Mouse (Mus musculus) embryonic fibroblast, embryonic 13.5 days (primary cell): ENCODE data around the gene Cpeb4.

Experiments used
- CTCF ChIP-seq: IDR thresholded peaks from 2 replicates; pipeline ENCODE4 v1.5.1; 2011; ENCODE audit warnings: mild to moderate bottlenecking, control low read depth, low read length, moderate library complexity, borderline replicate concordance; ENCODE audit not compliant: insufficient read depth
- POLR2A ChIP-seq: IDR thresholded peaks from 2 replicates; pipeline ENCODE4 v1.6.1; 2011; ENCODE audit warnings: low read depth, mild to moderate bottlenecking, control low read depth, low read length, moderate library complexity

DNA sequence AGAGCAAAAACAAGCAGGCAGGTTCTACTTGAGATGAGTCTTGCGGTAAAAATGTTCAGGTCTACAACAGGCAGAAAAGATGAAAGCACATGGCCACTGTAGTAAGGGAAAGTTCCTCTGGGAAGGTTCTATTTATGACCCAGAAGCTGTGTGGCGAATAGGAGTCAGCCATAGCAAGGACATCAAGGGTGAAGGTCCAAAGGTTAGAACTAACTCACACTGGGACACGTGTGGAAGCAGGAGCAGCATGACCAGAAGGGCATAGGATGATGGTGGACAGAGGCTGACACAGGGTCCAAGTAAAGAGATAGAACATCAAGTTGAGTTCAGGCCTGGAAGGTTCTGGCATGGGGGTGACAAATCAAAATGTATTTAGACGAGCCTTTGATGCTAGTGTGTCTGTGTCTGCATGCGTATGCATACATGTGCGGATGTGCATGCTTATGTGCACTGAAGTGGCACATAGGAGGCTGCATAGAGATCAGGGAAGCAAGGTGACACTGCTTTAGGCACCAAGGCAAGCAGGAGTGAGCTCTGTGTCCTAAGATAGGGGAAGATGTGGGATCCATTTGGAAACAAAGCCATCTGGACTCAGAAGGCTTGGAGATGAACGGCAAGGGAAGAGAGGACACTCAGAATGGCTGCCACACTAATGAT is 28.7 kb upstream of the Cpeb4 start:
- TF ChIP-seq POLR2A (no peak), CTCF (no peak)
